ENCODE assay signal across 15 mouse cellular contexts in genomic region chr2:116103411-116103996, GRCm38 (mm10). TPM values are rescaled to one million over a fixed set of nuclear protein-coding genes. Genes with fewer than 3 reads are reported as not detected.
A peak's percentile ranks its signal among the peaks of the same experiment; 100 is the strongest.
DNase-seq lines count a peak whose midpoint lies in the region; ATAC-seq and TF ChIP-seq lines count a peak whose summit lies in the region.
"Had no signal": no experiment of that assay in that cellular context is flagged by ENCODE, and none has a peak within 500 bp of the region (broad histone marks: within the 10 kb centered on the region; RNA-seq: fewer than 3 reads in every experiment).

No protein-coding gene starts in this region.

- no peaks in the 10 kb centered on the region for H3K36me3 ChIP-seq in hindbrain, embryonic 11.5 days (ENCODE audit: control insufficient read depth, insufficient read depth, low read length)
- H3K36me3 ChIP-seq in hindbrain, postnatal 0 days (ENCODE audit: insufficient read depth, low read length) = no peaks in the 10 kb centered on the region
- no peaks in the 10 kb centered on the region for H3K36me3 ChIP-seq in hindbrain, embryonic 13.5 days
- no peaks in the 10 kb centered on the region for H3K36me3 ChIP-seq in stomach, embryonic 16.5 days (ENCODE audit: control insufficient read depth, insufficient read depth, low read length)
- H3K36me3 ChIP-seq: embryonic facial prominence, embryonic 15.5 days; heart, embryonic 13.5 days; liver, embryonic 15.5 days had no signal

- DNase-seq in hindbrain, embryonic 11.5 days (ENCODE audit: low spot score) = peak; percentile 67
- no peak for DNase-seq in hindbrain, postnatal 0 days (ENCODE audit: low spot score)
- DNase-seq in urinary bladder, postnatal 14 days (ENCODE audit: low spot score) = peak; percentile 4
- DNase-seq in urinary bladder, postnatal 36 days (ENCODE audit: low spot score in 2 of 2) = no peak
- DNase-seq in left cerebral cortex, adult 11 months (ENCODE audit: low spot score) = no peak
- DNase-seq: adrenal gland, postnatal 14 days; spleen, adult 18-20 months had no signal

- H3K9me3 ChIP-seq in hindbrain, embryonic 11.5 days (ENCODE audit: control insufficient read depth, low read length) = no peaks in the 10 kb centered on the region
- H3K9me3 ChIP-seq in hindbrain, postnatal 0 days (ENCODE audit: low read length) = no peaks in the 10 kb centered on the region
- no peaks in the 10 kb centered on the region for H3K9me3 ChIP-seq in hindbrain, embryonic 13.5 days
- H3K9me3 ChIP-seq in stomach, embryonic 16.5 days (replicated peaks; ENCODE audit: control insufficient read depth, low read length) = no peaks in the 10 kb centered on the region
- H3K9me3 ChIP-seq: embryonic facial prominence, embryonic 15.5 days; heart, embryonic 13.5 days; liver, embryonic 15.5 days had no signal

- H3K27me3 ChIP-seq in hindbrain, embryonic 11.5 days (ENCODE audit: control insufficient read depth, insufficient read depth, low read length) = no peaks in the 10 kb centered on the region
- no peaks in the 10 kb centered on the region for H3K27me3 ChIP-seq in hindbrain, postnatal 0 days (ENCODE audit: insufficient read depth, low read length)
- no peaks in the 10 kb centered on the region for H3K27me3 ChIP-seq in hindbrain, embryonic 13.5 days
- H3K27me3 ChIP-seq in stomach, embryonic 16.5 days (ENCODE audit: control insufficient read depth, insufficient read depth, low read length) = no peaks in the 10 kb centered on the region
- H3K27me3 ChIP-seq: embryonic facial prominence, embryonic 15.5 days; heart, embryonic 13.5 days; liver, embryonic 15.5 days had no signal

- H3K4me3 ChIP-seq in hindbrain, embryonic 11.5 days (ENCODE audit: low read depth, low read length) = no peak overlapping the region
- H3K4me3 ChIP-seq in hindbrain, postnatal 0 days (ENCODE audit: low read length) = no peak overlapping the region
- no peak overlapping the region for H3K4me3 ChIP-seq in hindbrain, embryonic 13.5 days
- no peak overlapping the region for H3K4me3 ChIP-seq in stomach, embryonic 16.5 days (replicated peaks; ENCODE audit: low read length)
- H3K4me3 ChIP-seq: embryonic facial prominence, embryonic 15.5 days; heart, embryonic 13.5 days; liver, embryonic 15.5 days had no signal

- H3K4me2 ChIP-seq in hindbrain, embryonic 11.5 days (replicated peaks; ENCODE audit: low read depth, low read length) = no peak overlapping the region
- no peak overlapping the region for H3K4me2 ChIP-seq in hindbrain, postnatal 0 days (ENCODE audit: low read depth, low read length)
- H3K4me2 ChIP-seq in hindbrain, embryonic 13.5 days = no peak overlapping the region
- H3K4me2 ChIP-seq in stomach, embryonic 16.5 days (ENCODE audit: low read depth, low read length) = no peak overlapping the region
- H3K4me2 ChIP-seq: embryonic facial prominence, embryonic 15.5 days; heart, embryonic 13.5 days; liver, embryonic 15.5 days had no signal

- no peak overlapping the region for H3K9ac ChIP-seq in hindbrain, embryonic 11.5 days (ENCODE audit: low read depth, low read length)
- H3K9ac ChIP-seq in hindbrain, postnatal 0 days (replicated peaks; ENCODE audit: low read length) = no peak overlapping the region
- no peak overlapping the region for H3K9ac ChIP-seq in hindbrain, embryonic 13.5 days
- H3K9ac ChIP-seq in stomach, embryonic 16.5 days (ENCODE audit: low read length) = no peak overlapping the region
- H3K9ac ChIP-seq: embryonic facial prominence, embryonic 15.5 days; heart, embryonic 13.5 days; liver, embryonic 15.5 days had no signal

- peak; percentile 91 for ATAC-seq in hindbrain, embryonic 11.5 days (ENCODE audit: low FRiP score)
- ATAC-seq in hindbrain, postnatal 0 days = no peak
- peak; percentile 57; the same call in 1 of the 2 replicates for ATAC-seq in hindbrain, embryonic 13.5 days (ENCODE audit: low FRiP score)
- ATAC-seq in stomach, embryonic 16.5 days (ENCODE audit: insufficient read depth, low FRiP score) = peak; percentile 64; the same call in 1 of the 2 replicates
- no peak for ATAC-seq in CD4-positive, CD25-positive, alpha-beta regulatory T cell, adult 4 months
- ATAC-seq: intestine, embryonic 16.5 days had no signal

- no peak for TF ChIP-seq CTCF in hindbrain, postnatal 0 days (IDR thresholded peaks at IDR 0.05; ENCODE audit: low read depth)

- no peak overlapping the region for H3K27ac ChIP-seq in hindbrain, embryonic 11.5 days (ENCODE audit: low read depth, low read length)
- H3K27ac ChIP-seq in hindbrain, postnatal 0 days = no peak overlapping the region
- H3K27ac ChIP-seq in hindbrain, embryonic 13.5 days = no peak overlapping the region
- H3K27ac ChIP-seq in stomach, embryonic 16.5 days (ENCODE audit: low read length) = no peak overlapping the region
- H3K27ac ChIP-seq: embryonic facial prominence, embryonic 15.5 days; heart, embryonic 13.5 days; liver, embryonic 15.5 days had no signal

- WGBS in hindbrain, embryonic 11.5 days = 50% methylated on average over 5 of the region's 5 CpGs
- 50% methylated on average over 5 of the region's 5 CpGs for WGBS in hindbrain, postnatal 0 days
- 50% methylated on average over 5 of the region's 5 CpGs for WGBS in hindbrain, embryonic 13.5 days
- WGBS in stomach, embryonic 16.5 days = 33% methylated on average over 5 of the region's 5 CpGs

- no peaks in the 10 kb centered on the region for H3K4me1 ChIP-seq in hindbrain, embryonic 11.5 days (replicated peaks; ENCODE audit: control insufficient read depth, insufficient read depth, low read length)
- no peaks in the 10 kb centered on the region for H3K4me1 ChIP-seq in hindbrain, postnatal 0 days (ENCODE audit: insufficient read depth, low read length)
- peaks cover 5% of the 10 kb centered on the region; the same call in 1 of the 2 replicates for H3K4me1 ChIP-seq in hindbrain, embryonic 13.5 days (replicated peaks)
- H3K4me1 ChIP-seq in stomach, embryonic 16.5 days (ENCODE audit: control insufficient read depth, insufficient read depth, low read length) = no peaks in the 10 kb centered on the region
- H3K4me1 ChIP-seq: embryonic facial prominence, embryonic 15.5 days; heart, embryonic 13.5 days; liver, embryonic 15.5 days had no signal

RNA-seq across cellular contexts. Expression of gene Meis2, which starts 37.9 kb away (rescaled TPM):
- 121 and 142 TPM in 2 replicates for polyA plus RNA-seq in hindbrain, embryonic 11.5 days (2014; fragmentation: Nextera tagmentation; extraction: Ambion mirVana)
- total RNA-seq in hindbrain, postnatal 0 days (2014; rRNA removed) = 132 and 133 TPM in 2 replicates
- 94.4 and 105 TPM in 2 replicates for polyA plus RNA-seq in hindbrain, postnatal 0 days (2015; fragmentation: Nextera tagmentation; extraction: Ambion mirVana)
- polyA plus RNA-seq in hindbrain, embryonic 13.5 days (2015; fragmentation: Nextera tagmentation; extraction: Ambion mirVana) = 139 and 175 TPM in 2 replicates
- polyA plus RNA-seq in stomach, embryonic 16.5 days (2015; fragmentation: Nextera tagmentation; extraction: Ambion mirVana) = 42.8 and 43.3 TPM in 2 replicates
- not detected for polyA plus RNA-seq in CD4-positive, CD25-positive, alpha-beta regulatory T cell, adult 4 months (2017; shearing (Covaris generic))
- total RNA-seq: megakaryocyte progenitor cell, adult 5-6 weeks had no signal

Comparison
In these comparisons a context has a peak if more than half of its experiments do, and no peak if none do; other contexts are left out.
1. ATAC-seq: peak in hindbrain, embryonic 11.5 days (single experiment), hindbrain, embryonic 13.5 days (single experiment) and stomach, embryonic 16.5 days (single experiment); none in hindbrain, postnatal 0 days (single experiment) and CD4-positive, CD25-positive, alpha-beta regulatory T cell, adult 4 months (single experiment).
2. DNase-seq: peak in hindbrain, embryonic 11.5 days (single experiment) and urinary bladder, postnatal 14 days (single experiment); none in hindbrain, postnatal 0 days (single experiment), urinary bladder, postnatal 36 days (0 of 2) and left cerebral cortex, adult 11 months (single experiment).
3. RNA of gene Meis2, which starts 37.9 kb away (polyA plus RNA-seq): 121 to 142 TPM in hindbrain, embryonic 11.5 days, 139 to 175 TPM in hindbrain, embryonic 13.5 days, 94.4 to 105 TPM in hindbrain, postnatal 0 days and 42.8 to 43.3 TPM in stomach, embryonic 16.5 days; not detected in CD4-positive, CD25-positive, alpha-beta regulatory T cell, adult 4 months; every median in the first group is over 10 times any median in the second.